Mouse (Mus musculus) heart, embryonic 12.5 days (tissue): Measurements from ENCODE around the gene Smc5. TPM values are rescaled to one million over a fixed set of nuclear protein-coding genes. Genes with fewer than 3 reads are reported as not detected.

ENCODE experiments used
- ATAC-seq: fragments of 200-750 bp; cut with Nextera tagmentation; 2 replicates; pipeline ENCODE4 v1.8.0; 2017; ENCODE audit warnings: moderate TSS enrichment, moderate library complexity; ENCODE audit not compliant: insufficient number of reproducible peaks, low FRiP score
- H3K27ac ChIP-seq: fragments of 300-500 bp; sonication (generic); 2 replicates; pipeline ENCODE4 v1.5.1; 2016; ENCODE audit warnings: mild to moderate bottlenecking, moderate library complexity; ENCODE audit not compliant: poor library complexity, severe bottlenecking
- H3K27me3 ChIP-seq: fragments of 300-500 bp; sonication (generic); replicated peaks from 2 replicates; pipeline ENCODE4 v1.6.1; 2016; ENCODE audit warnings: mild to moderate bottlenecking, moderate library complexity
- H3K36me3 ChIP-seq: fragments of 300-500 bp; sonication (generic); 2 replicates; pipeline ENCODE4 v1.6.1; 2016; ENCODE audit warnings: mild to moderate bottlenecking, moderate library complexity
- H3K4me1 ChIP-seq: fragments of 300-500 bp; sonication (generic); replicated peaks from 2 replicates; pipeline ENCODE4 v1.6.1; 2016; ENCODE audit warnings: mild to moderate bottlenecking
- H3K4me2 ChIP-seq: fragments of 300-500 bp; sonication (generic); 2 replicates; pipeline ENCODE4 v1.6.1; 2016; ENCODE audit warnings: mild to moderate bottlenecking, moderate library complexity
- H3K4me3 ChIP-seq: fragments of 300-500 bp; sonication (generic); 2 replicates; pipeline ENCODE4 v1.5.1; 2016; ENCODE audit warnings: mild to moderate bottlenecking
- H3K9ac ChIP-seq: fragments of 300-500 bp; sonication (generic); 2 replicates; pipeline ENCODE4 v1.6.1; 2016; ENCODE audit warnings: mild to moderate bottlenecking, moderate library complexity
- H3K9me3 ChIP-seq: fragments of 300-500 bp; sonication (generic); replicated peaks from 2 replicates; pipeline ENCODE4 v1.6.1; 2016; ENCODE audit warnings: mild to moderate bottlenecking, moderate library complexity
- WGBS: fragments of 180-500 bp; shearing (Covaris S2); methylation state at CpG from one replicate; pipeline ENCODE4 v1.1.7; 2016; 5-methylcytosine and 5-hydroxymethylcytosine counted together
- polyA plus RNA-seq: library from polyadenylated mRNA; unstranded; fragments of >200 nt; fragmentation: Nextera tagmentation; extraction: Ambion mirVana; gene quantifications from 2 replicates; pipeline ENCODE4 v1.2.1, GENCODE M21; 2016

Gene Smc5
- polyA plus RNA-seq, 1 experiment from 2014 or later = 35.1 TPM

DNA sequence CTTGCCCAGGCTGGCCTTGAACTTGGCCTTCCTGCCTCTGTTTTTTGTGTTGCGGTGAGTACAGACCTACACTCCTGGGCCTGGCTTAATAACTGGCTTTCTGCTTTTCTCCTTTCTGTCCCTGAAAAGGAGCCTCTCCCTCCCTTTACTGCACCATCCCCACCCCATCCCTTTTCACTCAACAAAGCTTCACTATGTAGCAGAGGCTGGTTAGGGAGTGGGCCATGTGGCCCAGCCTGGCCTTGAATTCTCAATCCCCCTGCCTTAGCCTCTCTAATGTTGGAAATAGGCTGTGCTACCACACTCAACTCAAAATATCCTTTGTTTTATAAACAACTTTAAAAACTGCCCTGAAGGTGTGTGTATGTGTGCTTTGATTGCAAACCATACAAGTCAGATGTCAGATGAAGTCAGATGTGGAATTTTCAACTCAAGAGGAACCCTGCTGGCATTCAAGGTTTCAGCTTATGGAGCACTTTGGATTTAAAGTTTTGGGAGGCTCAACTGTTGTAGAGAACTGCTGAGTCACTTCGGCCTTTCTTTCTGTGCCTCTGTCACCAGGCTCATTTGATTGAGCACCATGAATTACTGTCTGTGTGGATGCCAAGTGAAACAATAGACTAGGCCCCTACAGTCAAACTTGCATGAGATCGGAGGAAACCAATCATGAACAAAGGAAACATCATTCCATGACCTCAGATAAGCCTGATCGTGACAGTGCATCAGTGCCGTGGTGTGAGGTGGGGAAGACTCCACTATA is 104.6 kb downstream of the Smc5 start:
- Histone ChIP-seq H3K9me3 (peaks cover 8% of the 10 kb centered on the region; the same call in 1 of the 2 replicates), H3K36me3 (0 out of 2 replicates have a peak, but pooled peaks cover 3% of the 10 kb centered on the region), H3K9ac (no peak overlapping the region), H3K4me2 (no peak overlapping the region), H3K27me3 (no peaks in the 10 kb centered on the region), H3K27ac (no peak overlapping the region), H3K4me3 (no peak overlapping the region), H3K4me1 (no peaks in the 10 kb centered on the region)
- WGBS = 71% methylated on average over 5 of the region's 5 CpGs
- ATAC-seq = no peak

DNA sequence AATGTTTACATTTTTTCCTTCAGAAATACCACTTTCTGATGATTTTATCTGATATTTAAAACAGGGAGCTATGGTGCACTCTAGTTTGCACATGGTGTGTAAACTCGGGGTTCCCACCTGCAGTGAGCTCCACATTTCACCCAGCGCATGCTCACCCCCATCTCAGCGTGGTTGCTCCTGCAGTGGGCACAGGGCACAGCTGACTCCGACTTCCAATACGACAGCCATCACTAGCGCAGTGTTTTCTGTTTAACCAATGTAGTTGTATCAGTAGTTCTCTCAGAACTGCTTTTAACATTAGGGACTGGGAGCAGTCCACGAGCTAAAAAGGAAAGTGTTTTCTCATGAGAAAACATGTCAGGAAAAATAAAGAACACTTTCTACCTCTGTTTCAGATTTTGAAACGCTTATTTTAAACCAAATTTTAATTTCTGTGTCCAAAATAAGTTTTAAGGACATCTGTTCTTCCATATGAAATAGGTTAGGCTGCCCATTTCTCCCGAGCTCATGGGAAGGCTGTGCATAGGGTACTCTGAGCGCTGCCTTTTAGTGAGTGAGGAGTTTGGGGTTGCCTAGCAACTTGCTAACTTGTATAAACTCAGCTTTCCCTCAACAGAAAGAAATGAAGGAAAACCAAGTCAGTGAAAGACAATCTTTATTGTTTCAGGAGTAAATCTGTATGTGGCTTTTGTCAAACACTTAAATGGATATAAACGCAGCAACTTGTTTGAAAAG is 107.0 kb downstream of the Smc5 start:
- Histone ChIP-seq H3K4me2 (no peak overlapping the region), H3K9me3 (0 out of 2 replicates have a peak, but pooled peaks cover 8% of the 10 kb centered on the region), H3K4me1 (peaks cover 14% of the 10 kb centered on the region), H3K9ac (no peak overlapping the region), H3K27me3 (no peaks in the 10 kb centered on the region; the same call in 1 of the 2 replicates), H3K27ac (no peak overlapping the region), H3K36me3 (0 out of 2 replicates have a peak, but pooled peaks cover 3% of the 10 kb centered on the region), H3K4me3 (no peak overlapping the region)
- WGBS = 82% methylated on average over 11 of the region's 11 CpGs
- no peak for ATAC-seq

DNA sequence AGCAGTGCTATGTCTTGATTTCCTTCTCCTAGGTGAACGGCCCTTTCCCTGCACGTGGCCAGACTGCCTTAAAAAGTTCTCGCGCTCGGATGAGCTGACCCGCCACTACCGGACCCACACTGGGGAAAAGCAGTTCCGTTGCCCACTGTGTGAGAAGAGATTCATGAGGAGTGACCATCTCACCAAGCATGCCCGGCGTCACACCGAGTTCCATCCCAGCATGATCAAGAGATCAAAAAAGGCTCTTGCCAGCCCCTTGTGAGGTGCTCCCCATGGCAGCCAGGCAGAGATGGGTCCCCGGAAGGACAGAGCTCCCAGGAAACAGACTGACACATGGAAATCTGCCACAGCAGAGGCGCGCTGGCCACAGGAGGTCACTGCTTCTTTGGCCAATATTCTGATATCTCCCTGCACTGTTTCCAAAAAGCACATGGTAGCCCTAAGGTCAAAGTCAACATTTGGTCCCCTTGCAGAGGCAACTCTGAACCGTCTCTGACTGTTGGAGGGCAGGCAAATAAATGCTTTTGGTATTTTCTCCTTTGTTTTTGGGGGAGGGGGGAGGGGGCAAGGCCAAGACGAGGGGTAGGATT is 109.0 kb downstream of the Smc5 start:
- H3K27me3 ChIP-seq = no peaks in the 10 kb centered on the region; the same call in 1 of the 2 replicates
- no peak overlapping the region for H3K4me2 ChIP-seq
- no peak overlapping the region for H3K4me3 ChIP-seq
- H3K4me1 ChIP-seq = peaks cover 14% of the 10 kb centered on the region
- H3K27ac ChIP-seq = no peak overlapping the region
- WGBS = 87% methylated on average over 16 of the region's 16 CpGs
- ATAC-seq = no peak
- H3K36me3 ChIP-seq = no peaks in the 10 kb centered on the region
- no peak overlapping the region for H3K9ac ChIP-seq
- no peaks in the 10 kb centered on the region for H3K9me3 ChIP-seq

DNA sequence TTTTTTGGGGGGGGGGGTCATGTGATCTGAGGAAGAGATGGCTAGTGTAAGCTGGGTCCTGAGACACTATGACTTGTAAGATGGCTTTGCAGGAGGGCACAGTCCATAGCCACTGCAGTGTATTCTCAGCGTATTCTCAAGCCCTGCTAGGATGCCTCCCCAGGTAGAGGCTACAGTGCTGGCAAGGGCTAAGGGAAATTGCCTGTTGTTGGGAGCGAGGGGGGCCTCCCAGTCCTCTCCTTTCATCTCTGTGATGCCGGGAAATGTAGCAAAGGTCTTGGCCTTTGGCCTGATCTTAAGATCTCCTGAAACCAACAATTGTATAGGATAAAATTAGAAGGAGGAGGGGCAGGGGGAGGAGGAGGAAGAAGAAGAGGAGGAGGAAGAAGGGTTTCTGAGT is 110.3 kb downstream of the Smc5 start:
- H3K27ac ChIP-seq = no peak overlapping the region
- WGBS = 75% methylated on average over 3 of the region's 3 CpGs
- H3K4me1 ChIP-seq = peaks cover 14% of the 10 kb centered on the region
- H3K9ac ChIP-seq = no peak overlapping the region
- H3K27me3 ChIP-seq = no peaks in the 10 kb centered on the region; the same call in 1 of the 2 replicates
- no peak overlapping the region for H3K4me3 ChIP-seq
- no peak overlapping the region for H3K4me2 ChIP-seq
- H3K36me3 ChIP-seq = no peaks in the 10 kb centered on the region
- H3K9me3 ChIP-seq = no peaks in the 10 kb centered on the region
- ATAC-seq = no peak

DNA sequence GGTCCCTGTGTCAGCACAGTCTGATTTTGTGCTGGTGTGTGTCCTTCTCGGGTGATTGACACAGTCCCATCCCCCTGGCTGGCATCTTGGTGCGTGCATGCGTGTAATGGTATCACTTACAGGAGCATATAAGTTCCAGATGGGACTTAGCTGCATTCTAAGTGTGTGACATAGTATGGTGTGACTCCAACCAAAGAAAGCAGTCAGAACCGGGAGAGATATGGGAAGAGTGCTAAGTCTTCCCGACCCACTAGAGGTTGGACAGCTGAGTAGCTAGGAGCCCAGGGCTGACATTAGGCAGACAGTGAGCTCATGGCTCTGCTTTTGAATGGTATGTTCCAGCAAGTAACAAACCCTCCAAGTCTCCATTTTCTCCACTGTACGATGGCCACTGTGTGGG is 110.8 kb downstream of the Smc5 start:
- Histone ChIP-seq H3K4me1 (peaks cover 14% of the 10 kb centered on the region), H3K9me3 (no peaks in the 10 kb centered on the region), H3K4me2 (no peak overlapping the region), H3K36me3 (no peaks in the 10 kb centered on the region), H3K27me3 (no peaks in the 10 kb centered on the region; the same call in 1 of the 2 replicates), H3K4me3 (no peak overlapping the region), H3K9ac (no peak overlapping the region), H3K27ac (no peak overlapping the region)
- ATAC-seq = no peak
- 58% methylated on average over 6 of the region's 6 CpGs for WGBS

DNA sequence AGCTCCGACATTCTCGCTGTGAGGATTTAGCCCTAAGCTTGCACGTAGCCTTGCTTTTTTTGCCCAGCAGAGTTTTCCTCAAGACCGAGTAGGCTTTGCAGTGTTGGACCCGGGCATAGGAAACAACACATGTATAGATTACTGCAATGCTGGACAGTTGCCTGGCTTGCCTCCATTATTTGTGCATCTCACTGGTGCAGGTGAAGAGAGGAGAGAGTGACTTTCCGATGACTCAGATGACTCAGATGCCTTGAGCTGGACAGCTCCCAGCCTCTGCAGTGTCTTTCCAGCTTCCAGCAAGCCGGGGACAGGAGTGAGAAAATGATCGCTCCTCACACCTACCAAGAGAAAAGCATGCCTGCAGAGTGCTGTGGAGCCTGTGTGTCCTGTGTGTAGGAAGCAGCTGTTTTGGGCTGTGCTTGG is 111.3 kb downstream of the Smc5 start:
- 21% methylated on average over 8 of the region's 8 CpGs for WGBS
- no peaks in the 10 kb centered on the region for H3K9me3 ChIP-seq
- H3K27me3 ChIP-seq = no peaks in the 10 kb centered on the region; the same call in 1 of the 2 replicates
- peaks cover 14% of the 10 kb centered on the region for H3K4me1 ChIP-seq
- no peak overlapping the region for H3K9ac ChIP-seq
- 0 out of 2 replicates have a peak, but pooled peaks have one; percentile 33 for ATAC-seq
- no peaks in the 10 kb centered on the region for H3K36me3 ChIP-seq
- H3K27ac ChIP-seq = no peak overlapping the region
- peak overlapping the region; percentile 22; the same call in 1 of the 2 replicates for H3K4me2 ChIP-seq
- H3K4me3 ChIP-seq = no peak overlapping the region

DNA sequence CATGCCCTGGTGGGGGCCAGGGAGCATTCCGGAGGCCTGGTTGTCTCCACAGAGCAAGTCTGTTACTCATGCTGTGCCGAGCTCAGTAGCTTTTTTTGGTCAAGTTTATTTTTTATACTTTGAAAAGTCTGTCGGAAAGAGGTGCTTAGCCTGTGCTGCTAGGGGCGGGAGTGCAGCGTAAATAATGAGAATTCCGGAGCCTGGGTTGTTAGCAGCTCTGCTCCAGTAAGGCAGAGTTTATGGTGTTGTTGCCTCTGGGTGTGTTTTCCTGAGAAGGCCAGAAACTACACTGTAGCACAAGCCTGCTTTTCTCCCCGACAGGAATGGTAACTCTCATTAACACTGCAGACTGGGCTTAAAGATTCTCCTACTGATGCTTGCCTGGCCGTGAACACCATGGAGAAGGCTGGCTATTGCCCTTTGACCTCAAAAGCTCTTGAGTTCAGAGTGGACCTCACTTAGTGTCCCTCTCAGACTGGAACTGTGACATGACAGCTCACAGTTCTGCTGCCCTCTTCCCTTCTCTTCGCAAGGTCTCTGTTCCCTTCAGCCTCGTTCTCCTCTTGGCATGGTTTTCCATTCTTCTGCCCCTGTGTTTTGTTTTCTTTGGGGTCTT is 113.8 kb downstream of the Smc5 start:
- ATAC-seq = no peak
- Histone ChIP-seq H3K27me3 (no peaks in the 10 kb centered on the region; the same call in 1 of the 2 replicates), H3K9me3 (no peaks in the 10 kb centered on the region), H3K4me1 (peaks cover 14% of the 10 kb centered on the region), H3K4me3 (no peak overlapping the region), H3K36me3 (no peaks in the 10 kb centered on the region), H3K4me2 (no peak overlapping the region), H3K9ac (no peak overlapping the region), H3K27ac (no peak overlapping the region)
- WGBS = 74% methylated on average over 10 of the region's 10 CpGs

Other genes starting within 250 kb of the Smc5 start
- gene Klf9, start 132.7 kb downstream of the Smc5 start, polyA plus RNA-seq = 2.1 TPM in 2 replicates
- gene Mamdc2, start 174.5 kb upstream of the Smc5 start, polyA plus RNA-seq = 1.3 and 1.5 TPM in 2 replicates